Mouse (Mus musculus): ENCODE measurements around the gene Fam171a1.

Gene Fam171a1

GRCm38 (mm10) chr2:3113866-3114265, at the start of gene Fam171a1:
Gene Fam171a1 (plus strand): TSS chr2:3114224.
- DNase-seq = peak; percentile 76

- no peak for DNase-seq
Observed at GRCm38 (mm10) chr2:3069140-3069539, 44.9 kb upstream of the Fam171a1 start.

GRCm38 (mm10) chr2:3088361-3088760, 25.7 kb upstream of the Fam171a1 start:
- DNase-seq = peak; percentile 95

GRCm38 (mm10) chr2:3089274-3089673, 24.8 kb upstream of the Fam171a1 start:
- DNase-seq = no peak

GRCm38 (mm10) chr2:3096101-3096500, 17.9 kb upstream of the Fam171a1 start:
- peak; percentile 56 for DNase-seq

- DNase-seq = peak; percentile 14
Observed at GRCm38 (mm10) chr2:3099971-3100370, 14.1 kb upstream of the Fam171a1 start.

- DNase-seq = peak; percentile 68
Observed at GRCm38 (mm10) chr2:3101292-3101957, 12.6 kb upstream of the Fam171a1 start.

- peak; percentile 94 for DNase-seq
Observed at GRCm38 (mm10) chr2:3102360-3102759, 11.7 kb upstream of the Fam171a1 start.

- no peak for DNase-seq
Observed at GRCm38 (mm10) chr2:3107471-3107870, 6.6 kb upstream of the Fam171a1 start.

- peak; percentile 92 for DNase-seq
Observed at GRCm38 (mm10) chr2:3108431-3108830, 5.6 kb upstream of the Fam171a1 start.

GRCm38 (mm10) chr2:3108834-3109233, 5.2 kb upstream of the Fam171a1 start:
- peak; percentile 94 for DNase-seq

GRCm38 (mm10) chr2:3117855-3118202, 3.8 kb downstream of the Fam171a1 start:
- no peak for DNase-seq

- DNase-seq = peak; percentile 99
Observed at GRCm38 (mm10) chr2:3118203-3118941, 4.3 kb downstream of the Fam171a1 start.

- peak; percentile 93 for DNase-seq
Observed at GRCm38 (mm10) chr2:3118969-3119368, 4.9 kb downstream of the Fam171a1 start.

- peak; percentile 91 for DNase-seq
Observed at GRCm38 (mm10) chr2:3119371-3119935, 5.4 kb downstream of the Fam171a1 start.

GRCm38 (mm10) chr2:3122571-3122970, 8.5 kb downstream of the Fam171a1 start:
- peak; percentile 90 for DNase-seq

GRCm38 (mm10) chr2:3127256-3127883, 13.3 kb downstream of the Fam171a1 start:
- DNase-seq = no peak

- DNase-seq = peak; percentile 82
Observed at GRCm38 (mm10) chr2:3128344-3128871, 14.4 kb downstream of the Fam171a1 start.

- DNase-seq = peak; percentile 95
Observed at GRCm38 (mm10) chr2:3128910-3129309, 14.9 kb downstream of the Fam171a1 start.

GRCm38 (mm10) chr2:3132473-3132872, 18.4 kb downstream of the Fam171a1 start:
- DNase-seq = no peak

GRCm38 (mm10) chr2:3134580-3135296, 20.7 kb downstream of the Fam171a1 start:
- DNase-seq = no peak

GRCm38 (mm10) chr2:3135297-3135684, 21.3 kb downstream of the Fam171a1 start:
- DNase-seq = peak; percentile 87

GRCm38 (mm10) chr2:3138308-3138707, 24.3 kb downstream of the Fam171a1 start:
- no peak for DNase-seq

Measured in heart, adult 11 months (tissue).